13 mouse cellular contexts compared by ENCODE assay signal in genomic region chr6:125552760-125553159, GRCm38 (mm10). TPM values are rescaled to one million over a fixed set of nuclear protein-coding genes. Genes with fewer than 3 reads are reported as not detected.
A peak's percentile ranks its signal among the peaks of the same experiment; 100 is the strongest.
DNase-seq lines count a peak whose midpoint lies in the region; ATAC-seq and TF ChIP-seq lines count a peak whose summit lies in the region.
"Had no signal": no experiment of that assay in that cellular context is flagged by ENCODE, and none has a peak within 500 bp of the region (broad histone marks: within the 10 kb centered on the region; RNA-seq: fewer than 3 reads in every experiment).

No protein-coding gene starts in this region.

- H3K27ac ChIP-seq in kidney, adult 2 months (ENCODE audit: insufficient read depth, low read depth, low read length): no peak overlapping the region
- no peak overlapping the region for H3K27ac ChIP-seq in kidney, embryonic 15.5 days
- no peak overlapping the region for H3K27ac ChIP-seq in heart, embryonic 15.5 days
- peak overlapping the region; percentile 60 for H3K27ac ChIP-seq in lung, embryonic 15.5 days
- H3K27ac ChIP-seq: intestine, embryonic 15.5 days; liver, embryonic 14.5 days; stomach, embryonic 15.5 days had no signal

- WGBS in kidney, adult 2 months: 77% methylated on average over 6 of the region's 6 CpGs
- 54% methylated on average over 6 of the region's 6 CpGs for WGBS in kidney, embryonic 15.5 days
- WGBS in heart, embryonic 15.5 days: 42% methylated on average over 6 of the region's 6 CpGs
- WGBS in lung, embryonic 15.5 days: 46% methylated on average over 6 of the region's 6 CpGs

- TF ChIP-seq POLR2A in kidney, adult 2 months (IDR thresholded peaks at IDR 0.05; ENCODE audit: low read depth, low read length): no peak

- no peak for ATAC-seq in kidney, embryonic 15.5 days (replicated peaks; ENCODE audit: low FRiP score)
- ATAC-seq in heart, embryonic 15.5 days (replicated peaks; ENCODE audit: insufficient number of reproducible peaks, insufficient read depth, low FRiP score, low read depth): no peak
- 0 out of 2 replicates have a peak, but pooled peaks have one; percentile 40 for ATAC-seq in lung, embryonic 15.5 days (ENCODE audit: borderline replicate concordance, extremely low read depth, low FRiP score, low TSS enrichment)
- ATAC-seq: forebrain, embryonic 16.5 days; intestine, embryonic 15.5 days had no signal

- no peaks in the 10 kb centered on the region for H3K36me3 ChIP-seq in kidney, adult 2 months (ENCODE audit: control insufficient read depth, insufficient read depth, low read length)
- no peaks in the 10 kb centered on the region for H3K36me3 ChIP-seq in kidney, embryonic 15.5 days
- no peaks in the 10 kb centered on the region for H3K36me3 ChIP-seq in heart, embryonic 15.5 days
- no peaks in the 10 kb centered on the region for H3K36me3 ChIP-seq in lung, embryonic 15.5 days
- H3K36me3 ChIP-seq: intestine, embryonic 15.5 days; stomach, embryonic 15.5 days had no signal

- TF ChIP-seq CTCF in kidney, adult 2 months (conservative IDR thresholded peaks at IDR 0.05; ENCODE audit: insufficient read depth, insufficient read length, low read depth, low read length): no peak

- no peak overlapping the region for H3K4me2 ChIP-seq in kidney, embryonic 15.5 days
- H3K4me2 ChIP-seq in heart, embryonic 15.5 days: 0 out of 2 replicates have a peak overlapping the region, but pooled peaks have one; percentile 17
- no peak overlapping the region for H3K4me2 ChIP-seq in lung, embryonic 15.5 days
- H3K4me2 ChIP-seq: intestine, embryonic 15.5 days; stomach, embryonic 15.5 days had no signal

- H3K9ac ChIP-seq in kidney, embryonic 15.5 days: no peak overlapping the region
- no peak overlapping the region for H3K9ac ChIP-seq in heart, embryonic 15.5 days
- H3K9ac ChIP-seq in lung, embryonic 15.5 days: no peak overlapping the region
- H3K9ac ChIP-seq: intestine, embryonic 15.5 days; liver, embryonic 14.5 days; stomach, embryonic 15.5 days had no signal

- no peak overlapping the region for H3K4me3 ChIP-seq in kidney, adult 2 months (ENCODE audit: insufficient read depth, low read depth, low read length)
- H3K4me3 ChIP-seq in kidney, embryonic 15.5 days (replicated peaks): no peak overlapping the region
- H3K4me3 ChIP-seq in heart, embryonic 15.5 days: peak overlapping the region; percentile 15
- H3K4me3 ChIP-seq in lung, embryonic 15.5 days: no peak overlapping the region
- H3K4me3 ChIP-seq: intestine, embryonic 15.5 days; stomach, embryonic 15.5 days had no signal

- H3K9me3 ChIP-seq in kidney, embryonic 15.5 days (replicated peaks): no peaks in the 10 kb centered on the region
- H3K9me3 ChIP-seq in heart, embryonic 15.5 days (replicated peaks): no peaks in the 10 kb centered on the region
- H3K9me3 ChIP-seq in lung, embryonic 15.5 days: no peaks in the 10 kb centered on the region
- H3K9me3 ChIP-seq: intestine, embryonic 15.5 days; stomach, embryonic 15.5 days had no signal

- H3K4me1 ChIP-seq in kidney, adult 2 months (ENCODE audit: control insufficient read depth, insufficient read depth, low read length): no peaks in the 10 kb centered on the region
- no peaks in the 10 kb centered on the region for H3K4me1 ChIP-seq in kidney, embryonic 15.5 days
- H3K4me1 ChIP-seq in heart, embryonic 15.5 days (replicated peaks): no peaks in the 10 kb centered on the region; the same call in 1 of the 2 replicates
- peaks cover 13% of the 10 kb centered on the region for H3K4me1 ChIP-seq in lung, embryonic 15.5 days
- H3K4me1 ChIP-seq: intestine, embryonic 15.5 days; stomach, embryonic 15.5 days had no signal

- peak; percentile 18 for DNase-seq in kidney, adult 2 months
- peak; percentile 50 to 65 for DNase-seq in heart, adult 18-20 months
- DNase-seq in T-cell, adult 2 months (ENCODE audit: low spot score): no peak
- no peak for DNase-seq in right cerebral cortex, postnatal 14 days
- DNase-seq in cerebellum, adult 18-20 months: no peak
- DNase-seq: cerebellum, postnatal 14 days had no signal

- no peaks in the 10 kb centered on the region for H3K27me3 ChIP-seq in kidney, adult 2 months (replicated peaks; ENCODE audit: control insufficient read depth, insufficient read depth, low read length)
- H3K27me3 ChIP-seq in kidney, embryonic 15.5 days: no peaks in the 10 kb centered on the region
- no peaks in the 10 kb centered on the region for H3K27me3 ChIP-seq in heart, embryonic 15.5 days
- no peaks in the 10 kb centered on the region for H3K27me3 ChIP-seq in lung, embryonic 15.5 days
- H3K27me3 ChIP-seq: intestine, embryonic 15.5 days; stomach, embryonic 15.5 days had no signal

RNA-seq across cellular contexts. Expression of gene Vwf, which starts 6.2 kb away (rescaled TPM):
- 14.6 and 16.8 TPM in 2 replicates for polyA plus RNA-seq in kidney, adult 2 months (2012; rRNA removed)
- 4.2 and 6.6 TPM in 2 replicates for polyA plus RNA-seq in kidney, embryonic 15.5 days (2015; fragmentation: Nextera tagmentation; extraction: Ambion mirVana)
- total RNA-seq in heart, adult 18-20 months (2021): 100 to 1,000 TPM in 1 of 2 experiments, 10 to 100 TPM in 1; 78.4 to 104 TPM
- polyA plus RNA-seq in heart, embryonic 15.5 days (2015; fragmentation: Nextera tagmentation; extraction: Ambion mirVana): 21.9 and 24.5 TPM in 2 replicates
- 19.1 and 20.8 TPM in 2 replicates for polyA plus RNA-seq in lung, embryonic 15.5 days (2015; fragmentation: Nextera tagmentation; extraction: Ambion mirVana)

RNA-seq across cellular contexts. Expression of gene Cd9, which starts 58.2 kb away (rescaled TPM):
- polyA plus RNA-seq in kidney, adult 2 months (2012; rRNA removed): 138 and 140 TPM in 2 replicates
- polyA plus RNA-seq in kidney, embryonic 15.5 days (2015; fragmentation: Nextera tagmentation; extraction: Ambion mirVana): 137 and 148 TPM in 2 replicates
- 10 to 100 TPM; 49.9 to 50.4 TPM for total RNA-seq in heart, adult 18-20 months (2021)
- polyA plus RNA-seq in heart, embryonic 15.5 days (2015; fragmentation: Nextera tagmentation; extraction: Ambion mirVana): 91.7 and 118 TPM in 2 replicates
- polyA plus RNA-seq in lung, embryonic 15.5 days (2015; fragmentation: Nextera tagmentation; extraction: Ambion mirVana): 226 and 250 TPM in 2 replicates

Comparison
In these comparisons a context has a peak if more than half of its experiments do, and no peak if none do; other contexts are left out.
1. DNase-seq: peak in kidney, adult 2 months (single experiment) and heart, adult 18-20 months (2 of 2); none in T-cell, adult 2 months (single experiment), right cerebral cortex, postnatal 14 days (single experiment) and cerebellum, adult 18-20 months (0 of 2).